8 mouse cellular contexts compared by ENCODE assay signal in the genomic region with DNA sequence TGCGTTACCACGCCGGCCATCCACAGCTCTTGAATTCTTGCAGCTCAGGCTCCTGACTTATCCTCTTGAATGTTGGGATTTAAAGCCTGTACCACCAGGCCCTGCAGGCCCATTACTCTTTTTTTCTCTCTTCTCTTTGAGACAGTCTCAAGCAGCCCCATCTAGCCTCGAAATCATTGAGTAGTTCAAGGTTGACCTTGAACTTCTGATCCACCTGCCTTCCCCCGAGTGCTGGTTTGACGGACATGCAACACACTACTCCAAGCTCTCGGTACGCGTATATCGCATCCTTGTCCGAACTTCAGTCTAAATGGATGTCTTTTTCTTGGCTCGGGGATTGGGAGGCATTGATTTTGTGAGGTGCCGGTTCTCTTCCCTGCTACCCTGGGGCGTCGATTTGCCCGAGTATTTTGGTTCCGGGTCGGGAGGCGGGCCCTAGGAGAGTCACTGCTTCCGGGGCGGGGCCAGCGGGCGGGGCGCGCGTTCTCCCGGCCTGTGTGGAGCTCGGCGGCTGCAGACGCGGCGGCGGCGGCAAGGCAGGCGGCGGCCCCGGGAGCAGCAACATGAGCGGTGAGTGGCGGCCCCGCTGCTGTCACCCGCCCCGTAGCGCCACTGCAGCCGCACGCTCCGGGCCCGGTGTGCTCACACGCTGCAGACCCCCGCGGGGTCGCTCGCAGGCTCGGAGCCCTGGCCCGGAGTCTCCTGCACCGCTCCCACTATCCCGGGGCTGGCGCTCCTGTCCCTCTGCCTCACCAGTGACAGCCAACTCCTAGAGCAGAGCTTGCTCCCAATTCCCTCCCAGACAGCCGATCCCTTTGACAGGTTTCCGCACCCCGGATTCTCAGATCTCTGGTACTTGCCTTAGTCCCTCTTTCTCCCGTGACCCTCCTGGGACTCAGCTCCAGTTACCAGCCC. TPM values are rescaled to one million over a fixed set of nuclear protein-coding genes. Genes with fewer than 3 reads are reported as not detected.
DNase-seq lines count a peak whose midpoint lies in the region; ATAC-seq lines count a peak whose summit lies in the region.

Gene Snx29, plus strand, starts transcription at position 500 of the 915 bp plus-strand sequence.

- no peaks in the 10 kb centered on the region for H3K9me3 ChIP-seq in megakaryocyte, embryonic 14.5 days

- DNase-seq in ZHBTc4 (ENCODE audit: low read depth, low spot score): peak; percentile 96
- DNase-seq in gastrocnemius, adult 8-10 months (ENCODE audit: low spot score in 2 of 2): peak; percentile 95 to 97
- peak; percentile 39 for DNase-seq in hindlimb bud, embryonic 11.5 days (ENCODE audit: extremely low spot score, low read depth, low spot score)
- DNase-seq in left cerebral cortex, adult 8-10 months (ENCODE audit: low spot score in 2 of 2): peak; percentile 93 to 99
- peak; percentile 97 to 99 for DNase-seq in right cerebral cortex, postnatal 10 days (ENCODE audit: low spot score in 2 of 2)
- DNase-seq in urinary bladder, postnatal 25 days (ENCODE audit: low spot score): peak; percentile 100

- no peaks in the 10 kb centered on the region for H3K27me3 ChIP-seq in megakaryocyte, embryonic 14.5 days (replicated peaks)

- peak; percentile 87 for ATAC-seq in common myeloid progenitor, adult 5-6 weeks (replicated peaks; ENCODE audit: low read depth, poor library complexity, severe bottlenecking)

- H3K4me3 ChIP-seq in megakaryocyte, embryonic 14.5 days (replicated peaks): peak within 1 kb of the TSS; percentile 92

- peaks cover 39% of the 10 kb centered on the region for H3K4me1 ChIP-seq in megakaryocyte, embryonic 14.5 days

- peaks cover 13% of the 10 kb centered on the region for H3K36me3 ChIP-seq in megakaryocyte, embryonic 14.5 days (replicated peaks; ENCODE audit: low read length)

RNA-seq across cellular contexts. Expression of gene Snx29, which starts in this region (rescaled TPM):
- 11.8 and 16.1 TPM in 2 replicates for total RNA-seq in common myeloid progenitor, adult 5-6 weeks (2017)
- 10 to 100 TPM in 2 of 4 experiments, 1 to 10 TPM in 2; 7.4 to 11.8 (median 10.2) TPM for total RNA-seq in gastrocnemius, adult 8-10 months (2022)
- 10 to 100 TPM; 25.0 to 29.6 (median 27.8) TPM for total RNA-seq in left cerebral cortex, adult 8-10 months (2022)
- polyA plus RNA-seq in megakaryocyte, embryonic 14.5 days (2012; ENCODE audit: insufficient read depth, low replicate concordance): 1.8 and 3.9 TPM in 2 replicates

Comparison
In these comparisons a context has a peak if more than half of its experiments do, and no peak if none do; other contexts are left out.
1. Peak in every context shown above with its lines: DNase-seq, ATAC-seq and H3K4me3 ChIP-seq.
2. DNase-seq: peak in every context shown above with its lines; median percentile 100 in urinary bladder, postnatal 25 days; 98 in right cerebral cortex, postnatal 10 days; 96 in ZHBTc4; 96 in gastrocnemius, adult 8-10 months; 96 in left cerebral cortex, adult 8-10 months; 39 in hindlimb bud, embryonic 11.5 days.